Comparison of ENCODE assay signal across 8 mouse cellular contexts in the genomic region with DNA sequence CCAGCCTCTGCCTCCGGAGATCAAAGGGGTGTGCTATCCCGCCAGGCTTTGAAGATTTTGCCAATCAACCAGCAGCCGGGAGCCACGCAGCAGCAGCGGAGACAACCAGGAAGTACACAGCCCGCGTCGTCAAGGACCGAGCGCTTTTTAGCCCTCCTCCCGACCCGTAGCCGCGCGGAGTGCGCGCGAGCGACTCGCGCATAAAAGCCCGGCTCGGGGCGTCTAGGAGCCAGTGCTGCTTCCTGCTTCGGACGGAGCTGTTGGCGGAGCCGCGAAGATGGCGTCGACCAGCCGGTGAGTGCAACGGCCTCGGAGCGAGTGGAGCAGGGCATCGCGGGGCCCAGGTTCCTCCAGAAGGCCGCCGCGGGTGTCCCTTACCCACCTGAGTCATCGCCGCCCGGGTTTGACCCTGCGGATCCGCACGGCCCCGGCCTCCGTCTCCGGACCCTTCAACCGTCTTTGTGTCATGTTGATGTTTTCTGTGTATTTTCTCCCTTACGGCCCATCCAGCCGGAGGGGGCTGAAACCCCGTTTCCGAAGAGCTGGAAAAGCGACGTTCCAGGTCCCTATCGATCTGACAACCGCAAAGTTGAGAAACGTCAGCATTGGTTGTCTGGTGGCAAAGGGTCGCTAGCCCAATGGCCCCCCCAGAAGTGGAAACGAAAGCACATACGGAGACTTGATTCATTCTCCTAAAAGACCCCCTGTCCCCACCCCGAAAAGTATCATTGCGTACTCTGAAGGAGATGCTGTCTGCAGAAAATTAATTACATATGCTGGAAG. TPM values are rescaled to one million over a fixed set of nuclear protein-coding genes. Genes with fewer than 3 reads are reported as not detected.
DNase-seq lines count a peak whose midpoint lies in the region; ATAC-seq and TF ChIP-seq lines count a peak whose summit lies in the region.

A gene (plus strand): TSS at position 51 of the 783 bp plus-strand sequence.

- TF ChIP-seq CTCF in E14TG2a.4 (conservative IDR thresholded peaks at IDR 0.05; ENCODE audit: low read length): no peak
- no peak for TF ChIP-seq CTCF in liver, postnatal 0 days (IDR thresholded peaks at IDR 0.05; ENCODE audit: low read depth)

- peak within 1 kb of the TSS; percentile 91 for H3K9ac ChIP-seq in forebrain, embryonic 13.5 days
- peak within 1 kb of the TSS; percentile 96 for H3K9ac ChIP-seq in liver, postnatal 0 days (replicated peaks)
- H3K9ac ChIP-seq in neural tube, embryonic 14.5 days (replicated peaks; ENCODE audit: low read depth, low read length): peak within 1 kb of the TSS; percentile 87

- H3K4me1 ChIP-seq in E14TG2a.4 (replicated peaks; ENCODE audit: low read depth, low read length): peaks cover 51% of the 10 kb centered on the region
- peaks cover 16% of the 10 kb centered on the region for H3K4me1 ChIP-seq in forebrain, embryonic 13.5 days
- peaks cover 30% of the 10 kb centered on the region for H3K4me1 ChIP-seq in liver, postnatal 0 days (ENCODE audit: insufficient read depth)
- H3K4me1 ChIP-seq in neural tube, embryonic 14.5 days (ENCODE audit: control insufficient read depth, insufficient read depth, low read length): peaks cover 9% of the 10 kb centered on the region

- H3K27me3 ChIP-seq in E14TG2a.4 (ENCODE audit: insufficient read depth, low read length): no peaks in the 10 kb centered on the region
- no peaks in the 10 kb centered on the region for H3K27me3 ChIP-seq in forebrain, embryonic 13.5 days
- no peaks in the 10 kb centered on the region for H3K27me3 ChIP-seq in liver, postnatal 0 days (ENCODE audit: insufficient read depth, low read length)
- H3K27me3 ChIP-seq in neural tube, embryonic 14.5 days (ENCODE audit: control insufficient read depth, insufficient read depth, low read length): no peaks in the 10 kb centered on the region

- H3K36me3 ChIP-seq in E14TG2a.4 (ENCODE audit: insufficient read depth, low read length): no peaks in the 10 kb centered on the region
- peaks cover 2% of the 10 kb centered on the region; the same call in 1 of the 2 replicates for H3K36me3 ChIP-seq in forebrain, embryonic 13.5 days (ENCODE audit: poor library complexity, severe bottlenecking)
- no peaks in the 10 kb centered on the region for H3K36me3 ChIP-seq in liver, postnatal 0 days (replicated peaks; ENCODE audit: insufficient read depth, low read length)
- no peaks in the 10 kb centered on the region for H3K36me3 ChIP-seq in neural tube, embryonic 14.5 days (ENCODE audit: control insufficient read depth, insufficient read depth, low read length)

- H3K4me3 ChIP-seq in E14TG2a.4 (replicated peaks; ENCODE audit: low read length): peak within 1 kb of the TSS; percentile 92
- H3K4me3 ChIP-seq in forebrain, embryonic 13.5 days: peak within 1 kb of the TSS; percentile 81
- H3K4me3 ChIP-seq in liver, postnatal 0 days (ENCODE audit: low read depth, low read length): peak within 1 kb of the TSS; percentile 96
- peak within 1 kb of the TSS; percentile 94 for H3K4me3 ChIP-seq in neural tube, embryonic 14.5 days (ENCODE audit: low read depth, low read length)

- DNase-seq in c-Kit-positive CD71-positive TER-119-positive erythroid progenitor cells, embryonic 14.5 days (ENCODE audit: low spot score): peak; percentile 86
- peak; percentile 95 to 97 for DNase-seq in heart, postnatal 10 days
- peak; percentile 78 for DNase-seq in large intestine, adult 2 months (ENCODE audit: low read depth, low spot score)
- peak; percentile 96 for DNase-seq in liver, postnatal 0 days
- peak; percentile 97 for DNase-seq in testis, postnatal 10 days (ENCODE audit: low spot score)

- peak within 1 kb of the TSS; percentile 65 for H3K4me2 ChIP-seq in forebrain, embryonic 13.5 days
- peak within 1 kb of the TSS; percentile 78 for H3K4me2 ChIP-seq in liver, postnatal 0 days (ENCODE audit: low read depth, low read length)
- H3K4me2 ChIP-seq in neural tube, embryonic 14.5 days (ENCODE audit: low read depth, low read length): peak within 1 kb of the TSS; percentile 83

- peak within 1 kb of the TSS; percentile 82 for H3K27ac ChIP-seq in forebrain, embryonic 13.5 days
- peak within 1 kb of the TSS; percentile 96 for H3K27ac ChIP-seq in liver, postnatal 0 days (ENCODE audit: low read depth)
- H3K27ac ChIP-seq in neural tube, embryonic 14.5 days (ENCODE audit: low read depth, low read length): peak within 1 kb of the TSS; percentile 87

- peak; percentile 100 for ATAC-seq in forebrain, embryonic 13.5 days
- peak; percentile 99 for ATAC-seq in liver, postnatal 0 days
- peak; percentile 100 for ATAC-seq in neural tube, embryonic 14.5 days (ENCODE audit: low read depth)

- intact Hi-C loops in heart, postnatal 10 days (cut with DNase I): loop anchor here (5.0 kb wide), 1 partner anchor 117 kb away; a partner anchor contains a TSS

- H3K9me3 ChIP-seq in E14TG2a.4 (ENCODE audit: low read length): no peaks in the 10 kb centered on the region
- H3K9me3 ChIP-seq in forebrain, embryonic 13.5 days (replicated peaks): no peaks in the 10 kb centered on the region
- H3K9me3 ChIP-seq in liver, postnatal 0 days (ENCODE audit: low read length): no peaks in the 10 kb centered on the region
- H3K9me3 ChIP-seq in neural tube, embryonic 14.5 days (ENCODE audit: control insufficient read depth, low read length): no peaks in the 10 kb centered on the region

- under 1% methylated on average over 64 of the region's 64 CpGs for WGBS in forebrain, embryonic 13.5 days
- WGBS in large intestine, adult 2 months: under 1% methylated on average over 64 of the region's 64 CpGs
- WGBS in liver, postnatal 0 days (ENCODE audit: insufficient replicate concordance): under 1% methylated on average over 64 of the region's 64 CpGs
- under 1% methylated on average over 61 of the region's 64 CpGs for WGBS in neural tube, embryonic 14.5 days

- TF ChIP-seq EP300 in liver, postnatal 0 days (IDR thresholded peaks at IDR 0.05; ENCODE audit: low read depth): peak; percentile 73

RNA-seq across cellular contexts. Expression of the gene that starts here (rescaled TPM):
- polyA plus RNA-seq in forebrain, embryonic 13.5 days (2015; fragmentation: Nextera tagmentation; extraction: Ambion mirVana): 102 and 104 TPM in 2 replicates
- total RNA-seq in heart, postnatal 10 days (2021): 10 to 100 TPM; 28.3 to 29.5 TPM
- polyA plus RNA-seq in large intestine, adult 2 months (2012; rRNA removed): 32.7 and 43.3 TPM in 2 replicates
- polyA plus RNA-seq in liver, postnatal 0 days (2015; fragmentation: Nextera tagmentation; extraction: Ambion mirVana): 74.6 and 75.4 TPM in 2 replicates
- polyA plus RNA-seq in neural tube, embryonic 14.5 days (2014; fragmentation: Nextera tagmentation; extraction: Ambion mirVana): 80.9 and 81.6 TPM in 2 replicates

Comparison
In these comparisons a context has a peak if more than half of its experiments do, and no peak if none do; other contexts are left out.
1. Peak in every context shown above with its lines: DNase-seq, ATAC-seq, H3K4me3 ChIP-seq and H3K27ac ChIP-seq.